ENCODE assay signal across 9 mouse cellular contexts in genomic region chr1:107598476-107598875, GRCm38 (mm10). TPM values are rescaled to one million over a fixed set of nuclear protein-coding genes. Genes with fewer than 3 reads are reported as not detected.
DNase-seq lines count a peak whose midpoint lies in the region; ATAC-seq and TF ChIP-seq lines count a peak whose summit lies in the region.
"Had no signal": no experiment of that assay in that cellular context is flagged by ENCODE, and none has a peak within 500 bp of the region (broad histone marks: within the 10 kb centered on the region; RNA-seq: fewer than 3 reads in every experiment).

No protein-coding gene starts in this region.

- DNase-seq in lung, postnatal 10 days, result peak; percentile 9
- DNase-seq in lung, postnatal 25 days (ENCODE audit: low spot score), result no peak
- peak; percentile 32 to 45 for DNase-seq in right cerebral cortex, postnatal 10 days (ENCODE audit: low spot score in 2 of 2)
- DNase-seq in spleen, postnatal 4 days (ENCODE audit: low spot score in 2 of 2), result no peak
- no peak for DNase-seq in thymus, postnatal 4 days

- H3K9me3 ChIP-seq in forebrain, embryonic 16.5 days (ENCODE audit: control insufficient read depth, low read length), result no peaks in the 10 kb centered on the region
- H3K9me3 ChIP-seq in forebrain, embryonic 15.5 days, result no peaks in the 10 kb centered on the region
- H3K9me3 ChIP-seq: limb, embryonic 12.5 days had no signal

- H3K36me3 ChIP-seq in forebrain, embryonic 16.5 days (ENCODE audit: control insufficient read depth, insufficient read depth), result no peaks in the 10 kb centered on the region
- H3K36me3 ChIP-seq in forebrain, embryonic 15.5 days, result no peaks in the 10 kb centered on the region
- H3K36me3 ChIP-seq: limb, embryonic 12.5 days had no signal

- no peak for TF ChIP-seq POLR2A in embryonic fibroblast, embryonic 13.5 days (IDR thresholded peaks at IDR 0.05; ENCODE audit: low read depth, low read length)

- no peak overlapping the region for H3K27ac ChIP-seq in forebrain, embryonic 16.5 days (ENCODE audit: low read length)
- no peak overlapping the region for H3K27ac ChIP-seq in forebrain, embryonic 15.5 days (replicated peaks)
- no peak overlapping the region for H3K27ac ChIP-seq in embryonic fibroblast, embryonic 13.5 days (ENCODE audit: insufficient read depth, low read length)
- H3K27ac ChIP-seq: limb, embryonic 12.5 days had no signal

- no peaks in the 10 kb centered on the region for H3K27me3 ChIP-seq in forebrain, embryonic 16.5 days (replicated peaks; ENCODE audit: control insufficient read depth, insufficient read depth, low read length)
- H3K27me3 ChIP-seq in forebrain, embryonic 15.5 days, result no peaks in the 10 kb centered on the region
- H3K27me3 ChIP-seq: limb, embryonic 12.5 days had no signal

- no peaks in the 10 kb centered on the region for H3K4me1 ChIP-seq in forebrain, embryonic 16.5 days (replicated peaks; ENCODE audit: control insufficient read depth, insufficient read depth, low read length)
- no peaks in the 10 kb centered on the region for H3K4me1 ChIP-seq in forebrain, embryonic 15.5 days
- H3K4me1 ChIP-seq in embryonic fibroblast, embryonic 13.5 days (ENCODE audit: control insufficient read depth, insufficient read depth, low read length), result no peaks in the 10 kb centered on the region
- H3K4me1 ChIP-seq: limb, embryonic 12.5 days had no signal

- peak; percentile 35; the same call in 1 of the 2 replicates for TF ChIP-seq CTCF in embryonic fibroblast, embryonic 13.5 days (IDR thresholded peaks at IDR 0.05; ENCODE audit: borderline replicate concordance, insufficient read depth, low read length)

- no peak overlapping the region for H3K4me3 ChIP-seq in forebrain, embryonic 16.5 days (replicated peaks; ENCODE audit: low read length)
- H3K4me3 ChIP-seq in forebrain, embryonic 15.5 days, result no peak overlapping the region
- H3K4me3 ChIP-seq in embryonic fibroblast, embryonic 13.5 days (ENCODE audit: insufficient read depth, low read length), result no peak overlapping the region
- H3K4me3 ChIP-seq: limb, embryonic 12.5 days had no signal

- ATAC-seq in forebrain, embryonic 16.5 days, result peak; percentile 50; the same call in 1 of the 2 replicates
- ATAC-seq in forebrain, embryonic 15.5 days (replicated peaks), result no peak

- no peak overlapping the region for H3K4me2 ChIP-seq in forebrain, embryonic 16.5 days (ENCODE audit: low read length)
- no peak overlapping the region for H3K4me2 ChIP-seq in forebrain, embryonic 15.5 days (replicated peaks)
- H3K4me2 ChIP-seq: limb, embryonic 12.5 days had no signal

- no peak overlapping the region for H3K9ac ChIP-seq in forebrain, embryonic 16.5 days (replicated peaks; ENCODE audit: low read depth, low read length)
- no peak overlapping the region for H3K9ac ChIP-seq in forebrain, embryonic 15.5 days (replicated peaks)
- H3K9ac ChIP-seq: limb, embryonic 12.5 days had no signal

RNA-seq across cellular contexts. Expression of gene Serpinb8, which starts 8.7 kb away (rescaled TPM):
- 0.22 and 0.52 TPM in 2 replicates for polyA plus RNA-seq in forebrain, embryonic 16.5 days (2015; fragmentation: Nextera tagmentation; extraction: Ambion mirVana)
- polyA plus RNA-seq in forebrain, embryonic 15.5 days (2015; fragmentation: Nextera tagmentation; extraction: Ambion mirVana), result 0.17 and 0.20 TPM in 2 replicates
- 6.1 and 14.8 TPM in 2 replicates for polyA plus RNA-seq in embryonic fibroblast, embryonic 13.5 days (2011; ENCODE audit: insufficient read length, low read depth, missing spikeins)

Comparison
In these comparisons a context has a peak if more than half of its experiments do, and no peak if none do; other contexts are left out.
1. DNase-seq: peak in lung, postnatal 10 days (single experiment) and right cerebral cortex, postnatal 10 days (2 of 2); none in lung, postnatal 25 days (single experiment), spleen, postnatal 4 days (0 of 2) and thymus, postnatal 4 days (single experiment).